Mouse (Mus musculus): ENCODE measurements at regions not wholly inside any gene's neighbourhood (a gene's known extent, or its start where the extent isn't known, plus 50 kb on each side); places are given as distances from the start of the nearest gene placed in this dataset.

GRCm38 (mm10) chr2:168332972-168333371 lies 51.4 kb upstream of the Kcng1 start:
- Histone ChIP-seq H3K27ac (ENCODE audit: insufficient read depth, low read depth, low read length, poor library complexity, severe bottlenecking) (no peak overlapping the region), H3K4me1 (ENCODE audit: control insufficient read depth in 2 of 2, insufficient read depth in 2 of 2, low read length in 2 of 2, poor library complexity in 1 of 2) (peaks cover 3 to 14% of the 10 kb centered on the region in 2 experiments; a peak in 1 of 4 replicates), H3K4me3 (ENCODE audit: insufficient read depth in 1 of 2, low read depth in 1 of 2, low read length in 2 of 2, poor library complexity in 1 of 2, severe bottlenecking in 1 of 2) (no peak overlapping the region), H3K9me3 (ENCODE audit: control insufficient read depth, insufficient read depth, low read depth, low read length) (no peaks in the 10 kb centered on the region), H3K36me3 (ENCODE audit: control insufficient read depth, insufficient read depth, low read length, poor library complexity, severe bottlenecking) (no peaks in the 10 kb centered on the region), H3K9ac (ENCODE audit: insufficient read depth, low read depth, low read length, poor library complexity, severe bottlenecking) (no peak overlapping the region)
- in situ Hi-C loops (cut with MboI; ENCODE audit: low sequenced_read_pairs in 2 of 2, unreplicated experiment in 2 of 2): no loop called here
- no peak for TF ChIP-seq HCFC1 (IDR thresholded peaks at IDR 0.05; ENCODE audit: borderline replicate concordance, insufficient read depth, low read length)
- no peak for TF ChIP-seq ZNF384 (IDR thresholded peaks at IDR 0.05; ENCODE audit: low read depth, low read length)
- TF ChIP-seq MAFK (IDR thresholded peaks at IDR 0.05; ENCODE audit: insufficient read depth, low read depth, low read length): no peak
- no peak for TF ChIP-seq ZC3H11A (IDR thresholded peaks at IDR 0.05; ENCODE audit: borderline replicate concordance, low read depth, low read length)
- no peak for TF ChIP-seq CHD2 (IDR thresholded peaks at IDR 0.05; ENCODE audit: low read depth, low read length)
- no peak for DNase-seq (ENCODE audit: low read depth, low spot score)

Measured in ES-E14 (cell line).